Mouse (Mus musculus): ENCODE data around the gene Mlycd.

Mlycd gene

DNA sequence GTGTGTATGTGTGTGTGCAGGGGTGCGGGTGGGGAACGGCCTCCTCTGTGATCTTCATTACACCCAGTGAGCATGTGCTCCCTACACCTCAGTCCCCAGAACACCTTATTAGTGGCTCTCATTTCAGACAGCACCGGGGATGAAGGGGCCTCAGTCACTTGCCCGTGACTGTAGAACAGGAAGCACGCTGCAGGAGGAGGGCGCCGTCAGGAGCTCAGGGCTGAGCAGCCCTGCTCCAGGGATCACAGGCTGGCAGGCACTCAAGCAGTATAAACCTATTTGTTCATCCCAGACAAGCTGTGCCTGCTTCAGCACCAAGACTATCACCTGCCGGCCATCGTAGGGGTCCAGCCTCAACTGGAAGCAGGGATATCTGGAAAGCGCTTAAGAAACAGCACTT is 9.2 kb downstream of the Mlycd start:
- no peak for DNase-seq (ENCODE audit: low spot score)

- DNase-seq (ENCODE audit: low spot score), result no peak
Measured at GRCm38 (mm10) chr8:119404648-119405047, 10.0 kb downstream of the Mlycd start.

GRCm38 (mm10) chr8:119408311-119408710 is 13.6 kb downstream of the Mlycd start:
- no peak for DNase-seq (ENCODE audit: low spot score)

GRCm38 (mm10) chr8:119412037-119412734 is 17.5 kb downstream of the Mlycd start:
- no peak for DNase-seq (ENCODE audit: low spot score)

DNA sequence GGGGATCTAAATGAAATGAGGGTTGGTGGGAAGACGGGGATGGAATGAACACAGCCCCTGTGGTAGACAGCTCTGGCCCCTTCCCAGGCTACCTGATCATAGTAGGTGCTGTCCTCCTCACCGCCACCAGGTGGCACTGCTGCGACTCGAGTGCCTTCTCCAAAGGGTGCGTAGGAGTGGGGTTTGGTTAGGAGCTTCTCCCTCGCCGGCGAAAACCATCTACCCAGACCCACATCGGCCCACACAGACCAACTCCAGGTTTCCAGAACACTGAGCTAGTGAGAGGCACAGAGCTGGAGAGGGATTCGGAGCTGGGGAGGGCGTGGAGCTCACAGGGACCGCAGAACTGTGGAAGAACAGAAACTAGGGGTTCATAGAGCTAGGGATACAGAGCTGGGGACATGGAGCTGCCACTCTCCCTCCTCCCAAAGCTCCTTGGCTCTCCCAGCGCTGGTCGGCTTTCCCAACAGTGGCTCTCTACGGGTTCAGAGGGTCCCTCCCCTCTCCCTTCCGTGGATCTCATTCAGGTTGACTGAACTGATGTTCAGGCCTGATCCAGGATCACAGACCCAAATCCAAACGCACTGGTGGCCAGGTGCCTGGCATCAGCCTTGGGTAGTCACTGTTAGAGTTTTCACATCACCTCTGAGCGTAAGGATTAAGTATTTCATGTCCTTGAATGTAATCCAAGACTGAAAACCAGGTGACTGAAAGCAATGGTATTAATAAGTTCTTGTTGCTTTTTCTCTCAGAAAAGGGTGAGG is 18.2 kb downstream of the Mlycd start:
- no peak for DNase-seq (ENCODE audit: low spot score)

DNA sequence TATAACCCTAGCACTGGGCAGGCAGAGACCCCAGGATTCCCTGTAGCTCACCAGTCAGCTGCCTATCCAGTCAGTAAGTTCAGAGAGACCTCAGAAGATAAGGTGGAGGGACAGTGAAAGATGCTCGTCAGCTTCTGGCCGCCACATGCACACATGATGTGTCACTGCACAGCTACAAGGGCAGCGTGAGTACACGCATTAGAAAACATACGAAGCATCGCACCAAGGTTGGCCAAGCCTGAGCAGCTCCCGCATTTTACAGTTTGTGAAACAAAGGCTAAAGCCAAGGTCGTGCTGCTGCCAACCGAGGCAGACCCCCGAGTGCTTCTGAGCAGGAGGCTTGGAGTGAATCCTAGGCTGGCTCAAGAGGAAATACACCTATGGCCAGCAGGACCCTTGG is 18.9 kb downstream of the Mlycd start:
- no peak for DNase-seq (ENCODE audit: low spot score)

DNA sequence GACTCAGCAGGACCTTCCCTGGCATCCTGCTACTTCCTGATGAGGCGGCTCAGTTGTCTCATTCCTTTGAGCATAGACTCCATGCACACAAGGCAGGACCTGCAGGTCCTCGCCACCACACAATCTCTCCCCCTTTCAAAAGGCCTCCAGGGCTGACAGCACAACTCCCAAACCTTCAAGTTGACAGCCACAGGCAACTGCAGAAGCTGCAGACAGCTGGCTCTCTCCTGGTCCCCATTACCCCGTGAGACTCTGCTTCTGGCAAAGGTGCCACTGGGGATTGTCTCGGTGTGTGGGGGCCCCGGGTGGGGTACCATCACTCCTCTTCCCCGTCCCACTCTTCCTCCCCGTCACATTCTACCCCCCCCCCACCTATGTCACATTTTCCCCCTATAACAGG is 25.6 kb downstream of the Mlycd start:
- no peak for DNase-seq (ENCODE audit: low spot score)

- DNase-seq (ENCODE audit: low spot score), result no peak
Measured at GRCm38 (mm10) chr8:119421603-119422122, 27.0 kb downstream of the Mlycd start.

- no peak for DNase-seq (ENCODE audit: low spot score)
Measured at GRCm38 (mm10) chr8:119422123-119422711, 27.5 kb downstream of the Mlycd start.

DNA sequence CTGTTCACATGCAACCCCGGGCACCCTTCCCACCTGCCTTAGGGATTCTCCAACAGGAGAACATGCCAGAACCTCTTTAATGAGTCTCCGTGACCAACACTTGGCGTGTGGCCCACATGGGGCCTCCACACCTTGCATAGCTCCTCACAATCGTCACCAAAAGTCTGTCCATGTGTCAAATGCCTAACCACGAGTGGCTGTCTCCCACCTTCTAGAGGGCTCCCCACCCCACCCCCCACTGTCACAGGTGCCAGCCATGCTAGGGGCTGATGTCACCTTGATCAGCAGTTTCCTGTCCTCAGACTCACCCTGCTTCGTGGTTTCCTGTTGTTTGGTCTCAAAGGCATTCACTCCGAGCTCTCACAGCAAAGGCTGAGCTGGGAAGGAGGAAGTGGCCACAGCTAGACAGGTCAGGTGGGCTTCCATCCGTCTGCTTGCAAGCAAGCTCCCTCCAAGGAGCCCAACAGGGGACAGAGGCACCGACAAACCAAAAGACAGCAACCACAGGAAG is 29.0 kb downstream of the Mlycd start:
- no peak for DNase-seq (ENCODE audit: low spot score)

GRCm38 (mm10) chr8:119424199-119424733 is 29.6 kb downstream of the Mlycd start:
- DNase-seq (ENCODE audit: low spot score), result no peak

DNA sequence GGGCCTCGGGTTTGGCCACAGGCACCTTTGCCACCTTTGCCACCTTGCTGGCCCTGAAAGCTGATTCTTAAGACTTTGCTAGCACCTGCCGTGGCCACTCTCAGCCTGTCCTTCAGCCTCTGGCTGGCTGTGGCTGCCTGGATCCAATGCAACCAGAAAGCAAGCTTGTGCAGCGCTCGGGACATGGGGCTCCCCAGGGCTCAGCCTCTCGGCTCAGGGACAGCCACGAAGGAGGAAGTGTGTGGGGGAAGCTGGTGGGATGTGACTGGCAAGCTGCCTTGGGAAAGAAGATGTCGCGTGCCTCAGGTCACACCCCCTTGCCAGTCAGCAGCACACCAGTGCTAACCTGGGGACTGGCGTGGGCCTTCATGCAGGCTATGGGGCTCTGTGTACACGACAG is 30.1 kb downstream of the Mlycd start:
- DNase-seq (ENCODE audit: low spot score), result no peak

GRCm38 (mm10) chr8:119425533-119425932 is 30.9 kb downstream of the Mlycd start:
- no peak for DNase-seq (ENCODE audit: low spot score)

GRCm38 (mm10) chr8:119426069-119426735 is 31.5 kb downstream of the Mlycd start:
- DNase-seq (ENCODE audit: low spot score), result no peak

GRCm38 (mm10) chr8:119427634-119428349 is 33.1 kb downstream of the Mlycd start:
- DNase-seq (ENCODE audit: low spot score), result no peak

- DNase-seq (ENCODE audit: low spot score), result no peak
Measured at GRCm38 (mm10) chr8:119428350-119428740, 33.7 kb downstream of the Mlycd start.

GRCm38 (mm10) chr8:119428766-119429327 is 34.2 kb downstream of the Mlycd start:
- no peak for DNase-seq (ENCODE audit: low spot score)

GRCm38 (mm10) chr8:119429552-119429951 is 34.9 kb downstream of the Mlycd start:
- DNase-seq (ENCODE audit: low spot score), result no peak

DNA sequence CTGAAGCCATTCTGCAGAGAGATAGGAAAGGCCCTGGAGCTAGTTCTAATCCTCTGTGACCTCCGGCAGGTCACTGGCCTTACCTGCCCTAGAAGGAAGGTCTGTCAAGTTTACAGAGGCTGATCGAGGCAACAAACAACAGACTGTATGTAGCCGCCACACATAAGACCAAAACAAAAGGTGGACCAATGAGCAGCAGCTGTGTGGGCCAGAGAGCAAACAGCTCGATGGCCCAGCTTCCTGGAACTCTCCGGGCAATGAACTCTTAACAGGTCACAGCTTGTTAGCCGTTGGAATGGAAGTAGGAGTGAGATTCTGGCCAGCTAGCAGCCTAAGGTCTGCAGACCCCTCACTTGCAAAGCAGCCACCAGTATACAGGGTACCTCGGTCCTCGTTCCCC is 35.6 kb downstream of the Mlycd start:
- no peak for DNase-seq (ENCODE audit: low spot score)

DNA sequence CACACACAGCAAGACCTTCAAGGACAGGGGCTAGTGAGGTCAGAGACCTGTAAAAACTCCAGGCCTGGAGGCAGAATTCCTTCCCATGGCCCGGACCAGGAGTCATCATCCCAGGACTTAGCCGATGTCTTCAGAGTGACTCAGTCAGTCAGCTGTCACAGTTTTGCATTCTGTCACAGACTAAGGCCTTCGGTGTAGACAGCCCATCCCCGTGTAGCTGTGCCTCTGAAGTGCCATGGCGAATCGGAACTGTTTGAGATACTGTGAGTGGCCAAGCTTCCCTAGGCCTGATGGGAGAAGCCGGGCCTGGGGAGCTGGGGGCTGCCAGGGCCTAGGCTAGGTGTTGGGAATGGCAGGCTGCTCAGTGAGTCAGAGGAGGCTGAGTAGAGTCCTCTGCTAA is 36.0 kb downstream of the Mlycd start:
- no peak for DNase-seq (ENCODE audit: low spot score)

DNA sequence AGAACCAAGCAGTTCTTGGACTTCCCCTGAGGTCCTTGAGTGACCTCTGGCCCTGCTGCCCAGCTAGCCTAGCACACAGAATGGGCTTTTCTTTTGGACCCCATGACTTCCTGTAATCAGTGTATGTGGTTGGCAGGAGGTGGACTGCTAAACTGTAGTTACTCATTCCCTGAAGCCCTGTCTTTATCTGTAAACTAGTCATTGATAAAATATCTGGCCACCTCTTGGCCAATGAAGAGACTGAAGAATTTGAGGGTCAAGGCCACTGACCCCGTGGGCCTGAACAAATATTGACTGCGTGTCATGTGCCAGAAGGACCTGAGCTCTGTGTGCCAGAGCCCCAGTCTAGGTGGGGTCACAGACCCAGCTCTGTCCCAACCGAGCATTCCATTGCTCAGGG is 37.7 kb downstream of the Mlycd start:
- no peak for DNase-seq (ENCODE audit: low spot score)

All from ovary, postnatal 10 days (tissue).